Mouse (Mus musculus): ENCODE results near the gene Add3.
"Not testable (repeated sequence)": the region's sequence is repeated elsewhere in the genome, so short reads cannot be mapped to it uniquely, and the experiment has no call there.

Add3 gene

GRCm38 (mm10) chr19:53191867-53192487, 51.7 kb downstream of the Add3 start:
- DNase-seq (ENCODE audit: low read depth, low spot score): no peak

GRCm38 (mm10) chr19:53193190-53193589, 52.9 kb downstream of the Add3 start:
- DNase-seq (ENCODE audit: low read depth, low spot score): no peak

- DNase-seq (ENCODE audit: low read depth, low spot score): peak; percentile 76
Measured at GRCm38 (mm10) chr19:53193964-53194582, 53.8 kb downstream of the Add3 start.

GRCm38 (mm10) chr19:53194751-53195520, 54.7 kb downstream of the Add3 start:
- DNase-seq (ENCODE audit: low read depth, low spot score): peak; percentile 68

- no peak for DNase-seq (ENCODE audit: low read depth, low spot score)
Measured at GRCm38 (mm10) chr19:53196961-53197360, 56.7 kb downstream of the Add3 start.

GRCm38 (mm10) chr19:53197766-53198165, 57.5 kb downstream of the Add3 start:
- peak; percentile 31 for DNase-seq (ENCODE audit: low read depth, low spot score)

- DNase-seq (ENCODE audit: low read depth, low spot score): peak; percentile 78
Measured at GRCm38 (mm10) chr19:53198706-53199572, 58.7 kb downstream of the Add3 start.

- DNase-seq (ENCODE audit: low read depth, low spot score): no peak
Measured at GRCm38 (mm10) chr19:53199711-53200110, 59.5 kb downstream of the Add3 start.

- no peak for DNase-seq (ENCODE audit: low read depth, low spot score)
Measured at GRCm38 (mm10) chr19:53202116-53202515, 61.9 kb downstream of the Add3 start.

- DNase-seq (ENCODE audit: low read depth, low spot score): no peak
Measured at GRCm38 (mm10) chr19:53206986-53207385, 66.7 kb downstream of the Add3 start.

- DNase-seq (ENCODE audit: low read depth, low spot score): no peak
Measured at GRCm38 (mm10) chr19:53208830-53209229, 68.6 kb downstream of the Add3 start.

GRCm38 (mm10) chr19:53210251-53210650, 70.0 kb downstream of the Add3 start:
- DNase-seq (ENCODE audit: low read depth, low spot score): no peak

GRCm38 (mm10) chr19:53215352-53215751, 75.1 kb downstream of the Add3 start:
- no peak for DNase-seq (ENCODE audit: low read depth, low spot score)

GRCm38 (mm10) chr19:53216761-53217538, 76.7 kb downstream of the Add3 start:
- DNase-seq (ENCODE audit: low read depth, low spot score): peak; percentile 69

GRCm38 (mm10) chr19:53217837-53218236, 77.6 kb downstream of the Add3 start:
- no peak for DNase-seq (ENCODE audit: low read depth, low spot score)

- no peak for DNase-seq (ENCODE audit: low read depth, low spot score)
Measured at GRCm38 (mm10) chr19:53219305-53219704, 79.1 kb downstream of the Add3 start.

GRCm38 (mm10) chr19:53221186-53221585, 80.9 kb downstream of the Add3 start:
- DNase-seq (ENCODE audit: low read depth, low spot score): no peak

- DNase-seq (ENCODE audit: low read depth, low spot score): not testable (repeated sequence)
Measured at GRCm38 (mm10) chr19:53225249-53226070, 85.2 kb downstream of the Add3 start.

GRCm38 (mm10) chr19:53226651-53227050, 86.4 kb downstream of the Add3 start:
- no peak for DNase-seq (ENCODE audit: low read depth, low spot score)

Data from CD4-positive, CD25-positive, alpha-beta regulatory T cell, adult 2 months (primary cell).